Mouse (Mus musculus) embryonic fibroblast, embryonic 13.5 days (primary cell): ENCODE measurements at regions not wholly inside any gene's neighbourhood (a gene's known extent, or its start where the extent isn't known, plus 50 kb on each side); places are given as distances from the start of the nearest gene placed in this dataset.

Source experiments
- CTCF ChIP-seq: IDR thresholded peaks from 2 replicates; pipeline ENCODE4 v1.5.1; 2011; ENCODE audit warnings: mild to moderate bottlenecking, control low read depth, low read length, moderate library complexity, borderline replicate concordance; ENCODE audit not compliant: insufficient read depth
- POLR2A ChIP-seq: IDR thresholded peaks from 2 replicates; pipeline ENCODE4 v1.6.1; 2011; ENCODE audit warnings: low read depth, mild to moderate bottlenecking, control low read depth, low read length, moderate library complexity

GRCm38 (mm10) chr9:97170836-97171235, 59.9 kb upstream of the Slc25a36 start:
- TF ChIP-seq CTCF (no peak), POLR2A (no peak)
